Mouse (Mus musculus): ENCODE data around the gene Sema5a. TPM values are rescaled to one million over a fixed set of nuclear protein-coding genes. Genes with fewer than 3 reads are reported as not detected.
A peak's percentile ranks its signal among the peaks of the same experiment; 100 is the strongest.

Sema5a gene
- polyA plus RNA-seq, 1 experiment from 2014 or later: 9.2 TPM

GRCm38 (mm10) chr15:32442745-32443144 lies 198.1 kb downstream of the Sema5a start:
- H3K9ac ChIP-seq (replicated peaks; ENCODE audit: low read depth): no peak overlapping the region
- no peaks in the 10 kb centered on the region for H3K36me3 ChIP-seq (ENCODE audit: insufficient read depth, low read length)
- no peak for TF ChIP-seq CTCF (IDR thresholded peaks at IDR 0.05)
- TF ChIP-seq EP300 (IDR thresholded peaks at IDR 0.05): no peak
- ATAC-seq (peak; percentile 35; the same call in 1 of the 2 replicates), DNase-seq (ENCODE audit: low spot score) (peak; percentile 57)
- H3K4me1 ChIP-seq (ENCODE audit: insufficient read depth, low read depth, low read length): no peaks in the 10 kb centered on the region
- H3K9me3 ChIP-seq (ENCODE audit: low read length): no peaks in the 10 kb centered on the region
- 37% methylated on average over 4 of the region's 4 CpGs for WGBS
- H3K27ac ChIP-seq (ENCODE audit: low read length): no peak overlapping the region
- no peaks in the 10 kb centered on the region for H3K27me3 ChIP-seq (replicated peaks; ENCODE audit: insufficient read depth, low read length)
- no peak overlapping the region for H3K4me3 ChIP-seq (ENCODE audit: low read depth, low read length)
- no peak overlapping the region for H3K4me2 ChIP-seq (replicated peaks; ENCODE audit: low read depth, low read length)

GRCm38 (mm10) chr15:32447558-32448349 lies 203.1 kb downstream of the Sema5a start:
- Histone ChIP-seq H3K36me3 (ENCODE audit: insufficient read depth, low read length) (no peaks in the 10 kb centered on the region), H3K9ac (replicated peaks; ENCODE audit: low read depth) (no peak overlapping the region), H3K27me3 (replicated peaks; ENCODE audit: insufficient read depth, low read length) (no peaks in the 10 kb centered on the region), H3K9me3 (ENCODE audit: low read length) (no peaks in the 10 kb centered on the region), H3K4me3 (ENCODE audit: low read depth, low read length) (no peak overlapping the region), H3K27ac (ENCODE audit: low read length) (no peak overlapping the region), H3K4me1 (ENCODE audit: insufficient read depth, low read depth, low read length) (no peaks in the 10 kb centered on the region), H3K4me2 (replicated peaks; ENCODE audit: low read depth, low read length) (no peak overlapping the region)
- TF ChIP-seq EP300 (IDR thresholded peaks at IDR 0.05) (no peak), CTCF (IDR thresholded peaks at IDR 0.05) (no peak)
- ATAC-seq (peak; percentile 55), DNase-seq (ENCODE audit: low spot score) (peak; percentile 40)
- 59% methylated on average over 7 of the region's 7 CpGs for WGBS

- Histone ChIP-seq H3K9me3 (ENCODE audit: low read length) (no peaks in the 10 kb centered on the region), H3K27ac (ENCODE audit: low read length) (no peak overlapping the region), H3K4me2 (replicated peaks; ENCODE audit: low read depth, low read length) (no peak overlapping the region), H3K27me3 (replicated peaks; ENCODE audit: insufficient read depth, low read length) (no peaks in the 10 kb centered on the region), H3K4me3 (ENCODE audit: low read depth, low read length) (no peak overlapping the region), H3K4me1 (ENCODE audit: insufficient read depth, low read depth, low read length) (no peaks in the 10 kb centered on the region), H3K36me3 (ENCODE audit: insufficient read depth, low read length) (no peaks in the 10 kb centered on the region), H3K9ac (replicated peaks; ENCODE audit: low read depth) (no peak overlapping the region)
- no peak for DNase-seq (ENCODE audit: low spot score)
- 64% methylated on average over 2 of the region's 2 CpGs for WGBS
- TF ChIP-seq CTCF (IDR thresholded peaks at IDR 0.05) (no peak), EP300 (IDR thresholded peaks at IDR 0.05) (no peak)
- no peak for ATAC-seq
Observed at GRCm38 (mm10) chr15:32459046-32459445, 214.4 kb downstream of the Sema5a start.

GRCm38 (mm10) chr15:32460238-32460637 lies 215.6 kb downstream of the Sema5a start:
- WGBS: 81% methylated on average over 7 of the region's 7 CpGs

GRCm38 (mm10) chr15:32471480-32472050 lies 227.0 kb downstream of the Sema5a start:
- H3K4me2 ChIP-seq (replicated peaks; ENCODE audit: low read depth, low read length): no peak overlapping the region

More at GRCm38 (mm10) chr15:32460238-32460637, 215.6 kb downstream of the Sema5a start:
- Histone ChIP-seq H3K4me3 (ENCODE audit: low read depth, low read length) (no peak overlapping the region), H3K27ac (ENCODE audit: low read length) (no peak overlapping the region), H3K27me3 (replicated peaks; ENCODE audit: insufficient read depth, low read length) (no peaks in the 10 kb centered on the region), H3K4me1 (ENCODE audit: insufficient read depth, low read depth, low read length) (no peaks in the 10 kb centered on the region), H3K9ac (replicated peaks; ENCODE audit: low read depth) (no peak overlapping the region), H3K9me3 (ENCODE audit: low read length) (no peaks in the 10 kb centered on the region), H3K4me2 (replicated peaks; ENCODE audit: low read depth, low read length) (no peak overlapping the region), H3K36me3 (ENCODE audit: insufficient read depth, low read length) (no peaks in the 10 kb centered on the region)
- ATAC-seq: no peak
- no peak for DNase-seq (ENCODE audit: low spot score)
- TF ChIP-seq EP300 (IDR thresholded peaks at IDR 0.05): no peak
- TF ChIP-seq CTCF (IDR thresholded peaks at IDR 0.05): no peak

GRCm38 (mm10) chr15:32480747-32481146 lies 236.1 kb downstream of the Sema5a start:
- Histone ChIP-seq H3K4me2 (replicated peaks; ENCODE audit: low read depth, low read length) (no peak overlapping the region), H3K36me3 (ENCODE audit: insufficient read depth, low read length) (no peaks in the 10 kb centered on the region), H3K4me3 (ENCODE audit: low read depth, low read length) (no peak overlapping the region), H3K27ac (ENCODE audit: low read length) (no peak overlapping the region), H3K9me3 (ENCODE audit: low read length) (no peaks in the 10 kb centered on the region), H3K27me3 (replicated peaks; ENCODE audit: insufficient read depth, low read length) (no peaks in the 10 kb centered on the region), H3K4me1 (ENCODE audit: insufficient read depth, low read depth, low read length) (no peaks in the 10 kb centered on the region), H3K9ac (replicated peaks; ENCODE audit: low read depth) (no peak overlapping the region)
- ATAC-seq: no peak
- no peak for DNase-seq (ENCODE audit: low spot score)
- TF ChIP-seq EP300 (IDR thresholded peaks at IDR 0.05) (no peak), CTCF (IDR thresholded peaks at IDR 0.05) (no peak)

More at GRCm38 (mm10) chr15:32471480-32472050, 227.0 kb downstream of the Sema5a start:
- H3K36me3 ChIP-seq (ENCODE audit: insufficient read depth, low read length): no peaks in the 10 kb centered on the region
- no peaks in the 10 kb centered on the region for H3K9me3 ChIP-seq (ENCODE audit: low read length)
- 33% methylated on average over 6 of the region's 6 CpGs for WGBS
- no peak overlapping the region for H3K9ac ChIP-seq (replicated peaks; ENCODE audit: low read depth)
- H3K27ac ChIP-seq (ENCODE audit: low read length): no peak overlapping the region
- H3K4me3 ChIP-seq (ENCODE audit: low read depth, low read length): no peak overlapping the region
- TF ChIP-seq EP300 (IDR thresholded peaks at IDR 0.05) (no peak), CTCF (IDR thresholded peaks at IDR 0.05) (no peak)
- no peak for ATAC-seq
- no peaks in the 10 kb centered on the region; the same call in 1 of the 2 replicates for H3K4me1 ChIP-seq (ENCODE audit: insufficient read depth, low read depth, low read length)
- H3K27me3 ChIP-seq (replicated peaks; ENCODE audit: insufficient read depth, low read length): no peaks in the 10 kb centered on the region
- peak; percentile 3 for DNase-seq (ENCODE audit: low spot score)
